Mouse (Mus musculus) neural tube, embryonic 13.5 days (tissue): ENCODE data around the gene Rplp1. TPM values are rescaled to one million over a fixed set of nuclear protein-coding genes. Genes with fewer than 3 reads are reported as not detected.
A peak's percentile ranks its signal among the peaks of the same experiment; 100 is the strongest.

Experiments used
- ATAC-seq: fragments of 200-750 bp; cut with Nextera tagmentation; 2 replicates; pipeline ENCODE4 v1.8.0; 2017; ENCODE audit warnings: low read depth, mild to moderate bottlenecking, moderate TSS enrichment, moderate library complexity
- H3K27ac ChIP-seq: fragments of 300-500 bp; sonication (generic); replicated peaks from 2 replicates; pipeline ENCODE4 v1.5.1; 2015; ENCODE audit warnings: moderate library complexity, mild to moderate bottlenecking, inconsistent platforms
- H3K27me3 ChIP-seq: fragments of 300-500 bp; sonication (generic); 2 replicates; pipeline ENCODE4 v1.6.1; 2015; ENCODE audit warnings: mild to moderate bottlenecking, inconsistent platforms
- H3K36me3 ChIP-seq: fragments of 300-500 bp; sonication (generic); 2 replicates; pipeline ENCODE4 v1.6.1; 2015; ENCODE audit warnings: mild to moderate bottlenecking, inconsistent platforms
- H3K4me1 ChIP-seq: fragments of 300-500 bp; sonication (generic); replicated peaks from 2 replicates; pipeline ENCODE4 v1.6.1; 2015; ENCODE audit warnings: inconsistent platforms
- H3K4me2 ChIP-seq: fragments of 300-500 bp; sonication (generic); 2 replicates; pipeline ENCODE4 v1.6.1; 2015; ENCODE audit warnings: inconsistent platforms, mild to moderate bottlenecking, moderate library complexity
- H3K4me3 ChIP-seq: fragments of 300-500 bp; sonication (generic); 2 replicates; pipeline ENCODE4 v1.5.1; 2015; ENCODE audit warnings: mild to moderate bottlenecking, inconsistent platforms
- H3K9ac ChIP-seq: fragments of 300-500 bp; sonication (generic); 2 replicates; pipeline ENCODE4 v1.6.1; 2015; ENCODE audit warnings: moderate library complexity, mild to moderate bottlenecking, inconsistent platforms
- H3K9me3 ChIP-seq: fragments of 300-500 bp; sonication (generic); 2 replicates; pipeline ENCODE4 v1.6.1; 2016; ENCODE audit warnings: inconsistent platforms
- WGBS: fragments of 180-500 bp; shearing (Covaris S2); methylation state at CpG from one replicate; pipeline ENCODE4 v1.1.7; 2015; 5-methylcytosine and 5-hydroxymethylcytosine counted together
- polyA plus RNA-seq: library from polyadenylated mRNA; unstranded; fragments of >200 nt; fragmentation: Nextera tagmentation; extraction: Ambion mirVana; gene quantifications from 2 replicates; pipeline ENCODE4 v1.2.1, GENCODE M21; 2015

Gene Rplp1
- polyA plus RNA-seq, 1 experiment from 2014 or later: 981 TPM

DNA sequence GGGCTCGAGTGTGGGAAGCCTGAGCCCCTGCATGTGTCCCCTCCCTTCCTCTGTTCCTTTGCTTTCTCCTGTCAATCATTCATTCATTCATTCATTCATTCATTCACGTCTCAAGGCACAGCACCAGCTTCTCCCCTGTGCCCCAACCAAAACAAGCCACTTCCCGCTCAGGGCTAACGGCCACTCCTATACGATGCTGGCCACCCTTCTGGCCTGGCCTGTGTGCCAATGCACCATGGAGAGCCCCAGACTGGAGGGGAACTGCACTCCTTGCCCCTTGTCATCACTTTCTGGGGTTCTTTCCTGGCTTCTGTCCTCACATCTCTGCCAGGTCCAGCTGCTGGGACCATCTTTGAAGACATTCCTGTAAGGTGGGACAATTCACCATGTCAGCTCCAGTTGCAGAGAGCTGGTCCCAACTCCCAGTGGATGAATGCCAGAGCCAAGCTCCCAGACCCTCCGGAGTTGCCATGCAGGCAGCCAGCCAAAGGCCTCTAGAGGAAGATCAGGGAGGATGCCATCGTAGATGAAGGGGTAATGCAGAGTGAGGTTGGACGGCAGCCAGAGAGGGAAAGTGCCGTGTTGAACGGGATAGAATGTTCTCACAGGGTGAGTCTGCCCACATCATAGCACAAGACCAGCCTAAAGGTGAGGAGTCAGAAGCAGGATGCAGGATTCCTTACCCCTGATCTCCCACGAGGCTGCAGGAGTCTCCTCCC, 26.5 kb downstream of the Rplp1 start:
- Histone ChIP-seq H3K27me3 (0 out of 2 replicates have a peak, but pooled peaks cover 8% of the 10 kb centered on the region), H3K27ac (peak overlapping the region; percentile 65; the same call in 1 of the 2 replicates), H3K4me1 (peaks cover 41% of the 10 kb centered on the region), H3K9ac (no peak overlapping the region), H3K4me3 (no peak overlapping the region), H3K9me3 (no peaks in the 10 kb centered on the region), H3K36me3 (no peaks in the 10 kb centered on the region), H3K4me2 (no peak overlapping the region)
- 51% methylated on average over 11 of the region's 11 CpGs for WGBS
- ATAC-seq: peak; percentile 76

DNA sequence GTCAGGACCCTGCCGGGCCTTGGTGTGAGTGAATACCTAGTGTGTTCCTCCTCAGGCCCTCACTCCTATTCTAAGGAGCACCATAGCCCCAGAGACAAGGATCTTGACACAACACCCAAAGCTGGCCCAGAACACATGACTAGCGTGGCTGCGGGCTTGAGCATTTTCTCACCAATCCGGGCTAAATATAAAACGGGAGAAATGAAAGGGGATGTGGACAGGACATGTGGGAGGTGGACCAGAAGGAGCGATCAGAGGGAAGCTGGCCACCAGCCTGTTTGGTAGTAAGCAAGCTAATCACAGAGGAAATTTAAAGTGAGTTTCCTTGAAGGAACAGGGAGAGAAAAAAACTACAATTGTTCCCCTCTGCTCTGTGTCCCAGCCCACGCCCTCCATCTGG, 28.4 kb downstream of the Rplp1 start:
- 85% methylated on average over 7 of the region's 7 CpGs for WGBS
- Histone ChIP-seq H3K9me3 (no peaks in the 10 kb centered on the region), H3K4me3 (no peak overlapping the region), H3K9ac (no peak overlapping the region), H3K4me2 (no peak overlapping the region), H3K27me3 (no peaks in the 10 kb centered on the region), H3K4me1 (peaks cover 49% of the 10 kb centered on the region), H3K36me3 (no peaks in the 10 kb centered on the region), H3K27ac (no peak overlapping the region)
- ATAC-seq: no peak

DNA sequence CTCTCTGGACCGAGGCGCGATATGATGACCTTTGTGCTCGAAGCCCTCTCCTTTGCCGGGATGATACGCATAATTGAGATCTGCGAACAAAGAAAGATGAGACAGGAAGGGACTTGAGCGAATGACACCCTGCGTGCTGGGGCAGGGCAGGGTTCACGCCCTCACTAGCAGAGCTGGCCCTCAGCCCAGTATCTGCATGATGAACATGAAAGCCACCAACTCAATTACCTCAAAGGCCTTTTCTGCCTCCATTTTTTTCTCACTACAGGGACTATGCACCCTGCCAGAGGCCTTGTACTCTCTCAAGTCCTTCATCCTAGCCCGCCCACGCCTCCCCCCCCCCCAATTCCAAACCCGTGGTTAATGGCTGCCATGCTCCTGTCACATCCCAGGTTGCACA, 29.4 kb downstream of the Rplp1 start:
- WGBS: 53% methylated on average over 13 of the region's 13 CpGs
- H3K9me3 ChIP-seq: no peaks in the 10 kb centered on the region
- no peaks in the 10 kb centered on the region for H3K27me3 ChIP-seq
- no peak overlapping the region for H3K4me2 ChIP-seq
- no peaks in the 10 kb centered on the region for H3K36me3 ChIP-seq
- no peak for ATAC-seq
- no peak overlapping the region for H3K4me3 ChIP-seq
- no peak overlapping the region for H3K27ac ChIP-seq
- H3K4me1 ChIP-seq: peaks cover 44% of the 10 kb centered on the region
- no peak overlapping the region for H3K9ac ChIP-seq

DNA sequence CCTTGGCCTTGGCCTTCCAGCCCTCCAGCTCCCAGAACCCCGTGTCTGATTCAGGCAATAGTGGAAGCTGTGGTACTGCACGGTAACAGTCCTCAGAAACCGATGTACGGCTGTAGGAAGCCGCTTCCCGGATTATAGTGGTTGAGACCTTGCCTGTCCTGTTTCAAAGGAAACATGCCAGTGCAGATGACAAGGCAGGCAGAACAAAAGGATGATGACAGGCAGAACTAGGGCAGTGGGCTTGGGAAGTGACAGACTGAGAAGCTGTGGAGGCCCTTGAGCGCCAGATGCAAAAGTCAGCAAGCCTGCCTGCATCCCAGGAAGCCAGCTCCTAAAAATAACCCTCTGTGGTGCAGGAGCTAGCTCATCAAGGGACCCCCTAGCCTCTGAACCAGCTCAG, 30.0 kb downstream of the Rplp1 start:
- no peak overlapping the region for H3K27ac ChIP-seq
- no peaks in the 10 kb centered on the region for H3K27me3 ChIP-seq
- no peaks in the 10 kb centered on the region for H3K36me3 ChIP-seq
- H3K4me2 ChIP-seq: no peak overlapping the region
- WGBS: 87% methylated on average over 7 of the region's 7 CpGs
- no peak overlapping the region for H3K4me3 ChIP-seq
- peaks cover 40% of the 10 kb centered on the region for H3K4me1 ChIP-seq
- H3K9ac ChIP-seq: no peak overlapping the region
- ATAC-seq: no peak
- H3K9me3 ChIP-seq: no peaks in the 10 kb centered on the region

DNA sequence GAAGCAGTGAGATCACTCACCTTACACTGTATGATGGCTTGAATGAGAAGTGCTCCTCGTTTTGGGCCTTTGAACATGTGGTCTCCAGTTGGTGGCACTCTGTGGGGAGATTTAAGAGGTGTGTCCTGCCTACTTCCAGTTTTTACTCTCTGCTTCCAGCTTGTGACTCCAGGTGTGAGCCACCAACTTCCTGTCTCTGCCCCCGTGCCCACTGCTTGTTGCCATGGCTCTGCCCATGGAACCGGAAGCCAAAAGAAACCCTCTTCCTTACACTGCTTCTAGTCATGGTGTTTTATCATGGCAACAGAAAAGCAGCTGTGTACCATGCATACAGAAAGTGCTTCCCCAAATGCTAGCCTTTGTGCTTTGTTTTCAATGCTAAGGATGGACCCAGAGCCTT, 32.2 kb downstream of the Rplp1 start:
- H3K27me3 ChIP-seq: no peaks in the 10 kb centered on the region
- no peaks in the 10 kb centered on the region for H3K36me3 ChIP-seq
- WGBS: 74% methylated on average over 3 of the region's 3 CpGs
- no peak overlapping the region for H3K9ac ChIP-seq
- no peaks in the 10 kb centered on the region for H3K9me3 ChIP-seq
- no peak overlapping the region for H3K4me3 ChIP-seq
- peaks cover 37% of the 10 kb centered on the region for H3K4me1 ChIP-seq
- ATAC-seq: no peak
- no peak overlapping the region for H3K4me2 ChIP-seq
- no peak overlapping the region for H3K27ac ChIP-seq

DNA sequence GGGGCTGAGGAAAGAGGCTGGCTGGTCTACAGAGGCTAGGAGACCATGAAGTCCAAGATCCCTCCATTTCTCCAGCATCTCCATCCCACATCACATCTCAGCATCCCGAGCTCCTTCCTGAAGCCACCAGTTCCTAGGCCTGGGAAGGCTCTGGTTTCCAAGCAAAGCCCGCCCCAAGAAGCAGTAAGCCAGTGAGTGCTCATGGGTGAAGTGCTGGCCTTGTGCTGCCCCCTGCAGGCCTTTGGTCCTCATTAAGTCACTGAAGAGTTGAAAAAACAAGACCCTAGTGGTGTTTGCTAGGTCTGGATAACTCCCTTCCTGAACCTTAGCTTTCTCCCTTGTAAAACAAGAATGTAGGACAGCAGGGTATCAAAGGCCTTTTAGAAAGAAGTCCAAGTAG, 35.5 kb downstream of the Rplp1 start:
- no peak for ATAC-seq
- Histone ChIP-seq H3K36me3 (no peaks in the 10 kb centered on the region), H3K9me3 (no peaks in the 10 kb centered on the region), H3K27ac (no peak overlapping the region), H3K9ac (no peak overlapping the region), H3K4me1 (peaks cover 50% of the 10 kb centered on the region), H3K27me3 (0 out of 2 replicates have a peak, but pooled peaks cover 7% of the 10 kb centered on the region), H3K4me3 (no peak overlapping the region), H3K4me2 (no peak overlapping the region)
- 22% methylated on average over 2 of the region's 2 CpGs for WGBS

DNA sequence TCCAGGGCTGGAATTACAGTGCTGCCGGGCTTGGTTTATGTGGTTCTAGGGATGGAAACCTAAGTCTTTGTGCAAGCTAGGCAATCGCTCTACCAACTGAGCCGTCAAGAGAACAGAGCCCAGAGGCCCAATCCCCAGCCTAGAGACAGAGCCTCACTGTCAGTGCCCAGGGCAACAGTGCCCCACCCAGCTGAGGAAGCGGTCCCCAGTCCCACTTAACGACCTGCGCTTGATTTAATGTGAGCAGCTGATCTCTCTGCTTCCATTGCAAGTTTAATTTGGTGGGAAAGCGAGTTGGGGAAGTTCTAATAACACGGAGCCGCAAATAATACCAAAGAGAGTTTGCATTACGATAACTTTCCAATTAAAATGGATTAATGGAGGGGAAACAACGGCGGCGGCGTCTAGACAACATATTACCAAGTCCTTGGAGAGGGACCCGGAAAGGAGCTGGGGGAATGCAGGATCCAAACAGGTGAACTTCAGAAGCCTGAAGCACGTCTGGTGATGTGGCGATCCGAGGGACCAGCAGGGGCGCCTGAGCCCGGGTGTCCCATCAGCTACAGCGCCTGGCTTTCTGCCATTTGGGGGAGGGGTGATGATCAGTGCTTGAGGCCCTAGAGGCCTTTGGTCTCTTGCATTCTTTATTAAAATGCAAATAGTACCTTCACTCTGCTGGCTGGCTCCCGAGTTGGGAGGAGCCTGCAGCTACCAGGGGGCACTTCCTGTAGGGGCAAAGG, 36.8 kb downstream of the Rplp1 start:
- H3K27me3 ChIP-seq: 0 out of 2 replicates have a peak, but pooled peaks cover 7% of the 10 kb centered on the region
- no peaks in the 10 kb centered on the region for H3K36me3 ChIP-seq
- H3K4me1 ChIP-seq: peaks cover 62% of the 10 kb centered on the region
- no peak overlapping the region for H3K9ac ChIP-seq
- H3K27ac ChIP-seq: peak overlapping the region; percentile 29
- peak overlapping the region; percentile 13; the same call in 1 of the 2 replicates for H3K4me2 ChIP-seq
- peak; percentile 74 for ATAC-seq
- 11% methylated on average over 22 of the region's 22 CpGs for WGBS
- H3K9me3 ChIP-seq: no peaks in the 10 kb centered on the region
- no peak overlapping the region for H3K4me3 ChIP-seq

DNA sequence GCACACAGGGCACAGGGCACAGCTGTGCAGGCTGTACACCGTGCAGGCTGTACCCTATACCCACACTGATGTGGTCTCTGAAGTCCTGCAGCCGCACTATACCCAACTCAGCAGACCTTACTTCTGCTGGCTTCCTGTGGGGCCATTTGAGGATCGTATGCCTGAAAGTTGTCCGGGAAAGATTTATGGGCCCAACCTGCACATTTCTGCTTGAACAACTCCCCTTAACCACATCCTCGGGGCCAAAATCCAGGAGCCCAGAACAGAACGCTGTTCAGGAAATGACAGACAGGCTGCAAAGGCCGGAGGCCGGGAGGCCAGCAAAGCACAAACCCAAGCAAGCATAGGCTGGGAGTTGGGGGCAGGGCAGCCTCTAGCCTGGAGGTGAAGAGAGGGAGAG, 41.0 kb downstream of the Rplp1 start:
- H3K4me1 ChIP-seq: peaks cover 63% of the 10 kb centered on the region

DNA sequence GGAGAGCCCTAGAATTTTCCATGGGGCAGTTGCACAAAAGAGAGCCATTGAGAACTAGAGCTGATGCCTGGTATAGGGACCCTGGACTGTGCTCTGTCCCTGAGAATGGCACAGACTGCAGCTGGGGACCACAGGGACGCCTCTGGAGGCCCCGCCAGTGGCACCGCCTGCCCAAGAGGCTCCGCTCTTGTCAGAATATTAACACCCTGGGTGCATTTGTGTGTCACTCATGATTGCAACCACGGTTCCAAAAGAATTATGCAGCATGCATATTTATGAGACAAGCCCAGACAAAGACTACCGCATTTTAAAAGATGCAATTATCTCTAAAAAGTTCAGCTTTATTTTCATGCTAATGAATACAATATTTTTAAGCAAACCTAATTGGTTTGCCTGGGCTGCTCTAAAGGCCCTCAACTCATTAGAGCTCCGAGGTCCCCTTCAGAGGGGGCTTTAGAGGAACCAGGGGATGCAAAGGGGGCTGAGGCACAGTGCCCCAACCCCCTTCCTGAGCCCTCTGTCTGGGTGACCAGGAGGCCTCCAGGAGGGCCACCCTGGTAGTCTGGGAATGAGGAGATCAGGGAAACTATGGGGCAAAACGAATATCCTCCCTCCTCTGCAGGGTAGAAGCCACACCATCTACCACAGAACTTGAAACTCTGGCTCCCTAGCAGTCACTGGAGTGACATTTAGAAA, 41.9 kb downstream of the Rplp1 start:
- H3K4me1 ChIP-seq: peaks cover 56% of the 10 kb centered on the region
- WGBS: 15% methylated on average over 8 of the region's 8 CpGs
- H3K4me2 ChIP-seq: no peak overlapping the region
- H3K36me3 ChIP-seq: no peaks in the 10 kb centered on the region
- peak; percentile 85 for ATAC-seq
- H3K27me3 ChIP-seq: 0 out of 2 replicates have a peak, but pooled peaks cover 7% of the 10 kb centered on the region
- no peak overlapping the region for H3K4me3 ChIP-seq
- no peaks in the 10 kb centered on the region for H3K9me3 ChIP-seq
- H3K9ac ChIP-seq: no peak overlapping the region
- H3K27ac ChIP-seq: peak overlapping the region; percentile 64

More for the DNA sequence above, 41.0 kb downstream of the Rplp1 start:
- Histone ChIP-seq H3K9ac (no peak overlapping the region), H3K36me3 (no peaks in the 10 kb centered on the region), H3K4me2 (no peak overlapping the region), H3K27ac (peak overlapping the region; percentile 64), H3K4me3 (no peak overlapping the region), H3K9me3 (no peaks in the 10 kb centered on the region), H3K27me3 (0 out of 2 replicates have a peak, but pooled peaks cover 7% of the 10 kb centered on the region)
- no peak for ATAC-seq
- WGBS: 13% methylated on average over 8 of the region's 8 CpGs

DNA sequence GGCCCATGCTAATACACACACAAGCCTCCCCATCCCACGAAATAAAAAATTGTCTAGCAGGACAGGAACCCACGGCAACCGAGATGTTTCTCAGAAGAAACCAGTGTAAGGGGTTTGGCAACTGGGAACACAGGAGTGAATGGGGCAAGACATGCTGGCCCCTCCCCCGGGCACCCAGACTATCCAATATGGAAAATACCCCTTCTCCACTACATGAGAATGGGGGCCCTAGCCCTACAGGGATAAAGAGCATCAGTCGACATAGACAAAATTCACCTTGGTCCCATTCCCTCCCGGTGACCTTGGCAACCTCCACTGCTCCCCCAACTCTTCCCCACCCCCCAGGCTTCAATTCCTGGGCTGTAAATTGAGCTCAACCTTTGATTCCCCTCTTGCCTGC, 42.5 kb downstream of the Rplp1 start:
- H3K4me1 ChIP-seq: peaks cover 53% of the 10 kb centered on the region
- H3K27ac ChIP-seq: peak overlapping the region; percentile 38
- no peaks in the 10 kb centered on the region for H3K36me3 ChIP-seq
- whole genome bisulfite sequencing: 18% methylated on average over 6 of the region's 6 CpGs
- no peak overlapping the region for H3K4me2 ChIP-seq
- ATAC-seq: no peak
- no peaks in the 10 kb centered on the region for H3K9me3 ChIP-seq
- H3K9ac ChIP-seq: no peak overlapping the region
- no peak overlapping the region for H3K4me3 ChIP-seq
- 0 out of 2 replicates have a peak, but pooled peaks cover 7% of the 10 kb centered on the region for H3K27me3 ChIP-seq

DNA sequence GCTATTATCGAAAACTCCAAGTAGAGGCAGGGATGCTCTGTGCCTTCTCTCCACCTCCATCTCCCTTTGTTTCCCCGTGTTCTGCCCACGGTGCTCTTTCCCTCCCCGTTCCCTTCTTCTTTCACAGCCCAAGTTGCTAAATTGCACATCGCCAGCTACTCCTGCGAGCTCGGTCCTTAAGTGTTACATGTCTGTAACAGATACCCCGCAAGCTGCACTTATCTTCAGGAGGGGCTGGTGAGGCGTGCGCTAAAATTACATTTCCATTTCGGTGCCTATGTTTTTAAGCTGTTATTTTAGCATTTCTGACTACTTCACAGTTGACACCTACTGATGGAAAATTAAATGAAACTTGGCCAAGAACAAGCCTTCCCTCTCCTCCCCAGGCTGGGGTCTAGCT, 46.7 kb downstream of the Rplp1 start:
- Histone ChIP-seq H3K4me2 (no peak overlapping the region), H3K27ac (no peak overlapping the region), H3K36me3 (no peaks in the 10 kb centered on the region), H3K9ac (no peak overlapping the region), H3K4me1 (peaks cover 21% of the 10 kb centered on the region), H3K9me3 (0 out of 2 replicates have a peak, but pooled peaks cover 4% of the 10 kb centered on the region), H3K4me3 (no peak overlapping the region), H3K27me3 (no peaks in the 10 kb centered on the region)
- ATAC-seq: no peak
- 78% methylated on average over 11 of the region's 11 CpGs for WGBS
